Mouse (Mus musculus) cerebral cortex, adult 2 months (tissue): Measurements from ENCODE around the gene Msi1.

Experiments
- WGBS: fragments of 180-500 bp; shearing (Covaris S2); methylation state at CpG from one replicate; pipeline ENCODE4 v1.1.7; 2018; 5-methylcytosine and 5-hydroxymethylcytosine counted together

Msi1 gene

DNA sequence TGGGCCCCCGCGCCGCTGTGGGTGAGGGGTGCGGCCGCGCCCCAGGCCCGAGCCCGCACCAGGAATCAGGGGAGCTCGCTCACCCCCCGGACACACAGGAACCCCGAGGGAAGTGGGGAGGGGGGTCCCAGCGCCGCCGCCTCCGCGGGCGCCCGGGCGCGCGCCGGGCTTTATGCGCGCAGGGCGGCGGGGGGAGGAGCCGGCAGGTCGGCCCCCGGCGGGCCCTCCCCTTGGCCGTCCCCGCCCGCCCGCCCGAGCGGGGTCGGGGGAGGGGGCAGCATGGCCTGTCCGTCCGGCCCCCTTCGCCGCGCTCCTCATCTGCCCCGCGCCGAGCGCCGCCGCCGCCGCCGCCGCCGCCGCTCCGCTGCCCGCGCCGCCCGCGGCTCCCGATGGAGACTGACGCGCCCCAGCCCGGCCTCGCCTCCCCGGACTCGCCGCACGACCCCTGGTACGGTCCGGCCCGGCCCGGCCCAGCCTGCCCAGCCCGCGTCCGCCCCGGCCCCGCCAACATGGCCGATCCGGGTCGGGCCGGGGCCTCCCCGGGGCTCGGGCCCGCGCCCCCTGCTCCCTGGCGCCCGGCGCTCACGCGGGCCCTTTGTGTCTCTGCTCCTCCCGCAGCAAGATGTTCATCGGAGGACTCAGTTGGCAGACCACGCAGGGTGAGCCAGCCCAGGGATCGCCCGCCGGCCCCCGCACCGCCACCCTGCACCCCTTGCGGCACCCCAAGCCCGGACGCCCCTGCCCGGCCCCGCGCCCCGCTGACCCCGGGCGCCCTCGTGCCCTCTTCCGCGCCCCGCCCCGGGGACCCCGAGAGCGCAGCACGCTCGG lies at the start of gene Msi1:
TSS of gene Msi1 (plus strand) at position 241 of the 828 bp plus-strand sequence.
- WGBS = under 1% methylated on average over 91 of the region's 117 CpGs

DNA sequence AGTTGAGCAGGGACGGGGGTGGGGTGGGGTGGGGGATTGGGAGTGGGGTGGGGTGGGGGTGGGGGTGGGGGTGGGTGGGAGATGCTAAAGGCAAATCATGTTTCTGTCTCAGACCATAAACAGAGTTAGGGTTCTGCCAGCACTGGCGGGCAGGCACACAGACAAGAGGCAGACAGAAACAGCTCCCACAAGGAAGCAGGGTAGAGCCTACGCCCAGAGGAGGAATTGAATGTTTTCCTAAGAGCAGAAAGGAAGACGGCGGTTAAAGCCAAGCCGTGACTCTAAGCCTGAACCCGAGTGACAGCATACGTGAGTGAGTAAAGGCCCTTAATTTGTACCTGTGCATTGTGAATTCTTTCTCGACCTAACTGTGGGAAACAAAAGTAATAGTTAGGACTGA lies 37.5 kb upstream of the Msi1 start:
- 39% methylated on average over 9 of the region's 9 CpGs for WGBS

DNA sequence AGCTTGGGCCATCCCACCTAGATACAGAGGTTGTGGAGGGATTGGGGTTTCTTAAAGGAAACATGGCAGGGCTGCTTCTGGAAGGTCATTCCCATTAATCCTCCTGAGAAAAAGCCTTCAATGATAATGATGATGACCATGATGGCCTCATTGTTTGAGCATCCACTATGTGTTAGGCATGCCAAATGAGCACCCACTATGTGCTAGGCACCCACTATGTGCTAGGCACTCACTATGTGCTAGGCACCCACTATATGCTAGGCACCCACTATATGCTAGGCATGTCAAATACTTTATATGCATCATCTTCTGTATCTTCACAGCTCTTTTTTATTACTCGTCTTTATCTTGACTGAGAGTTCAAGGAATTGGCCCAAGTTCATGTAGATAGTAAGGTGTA lies 36.4 kb upstream of the Msi1 start:
- 80% methylated on average over 1 of the region's 1 CpGs for WGBS

DNA sequence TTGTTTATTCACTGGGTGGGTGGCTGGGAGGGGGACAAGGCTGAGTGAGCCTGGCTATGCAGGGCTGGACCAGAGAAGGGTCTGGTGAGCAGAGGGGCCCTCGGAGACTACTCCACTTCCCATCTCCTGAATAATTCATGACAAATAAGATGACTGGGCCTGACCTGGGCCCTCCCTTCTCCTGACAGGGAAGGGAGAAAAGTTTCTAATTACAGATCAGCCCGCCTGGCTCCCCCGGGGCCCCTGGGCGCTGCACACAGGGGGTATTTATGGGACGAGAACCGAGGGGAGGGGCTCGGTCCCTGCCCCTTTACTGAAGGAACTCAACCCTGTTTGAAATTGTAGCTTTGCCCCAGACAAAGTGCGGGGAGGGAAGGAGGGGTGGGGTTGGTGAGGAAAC lies 35.2 kb upstream of the Msi1 start:
- 36% methylated on average over 8 of the region's 8 CpGs for WGBS

DNA sequence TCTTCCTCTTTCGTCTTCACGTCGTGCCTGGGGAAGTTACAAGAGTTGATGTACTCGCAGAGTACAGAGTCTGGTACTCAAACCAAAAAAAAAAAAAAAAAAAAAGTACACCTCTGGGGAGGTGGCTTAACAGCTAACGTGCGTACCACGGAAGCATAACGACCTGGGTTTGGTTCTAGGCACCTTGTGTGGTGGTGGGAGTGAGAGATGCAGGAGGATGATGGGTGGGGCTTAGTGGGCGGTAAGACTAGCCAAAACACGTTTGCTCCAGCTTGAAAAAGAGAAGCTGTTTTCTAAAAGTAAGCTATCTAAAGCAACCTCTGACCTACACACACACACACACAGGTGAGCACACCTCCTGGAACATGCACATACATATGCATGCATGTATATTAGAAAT lies 34.6 kb upstream of the Msi1 start:
- 52% methylated on average over 10 of the region's 10 CpGs for WGBS

DNA sequence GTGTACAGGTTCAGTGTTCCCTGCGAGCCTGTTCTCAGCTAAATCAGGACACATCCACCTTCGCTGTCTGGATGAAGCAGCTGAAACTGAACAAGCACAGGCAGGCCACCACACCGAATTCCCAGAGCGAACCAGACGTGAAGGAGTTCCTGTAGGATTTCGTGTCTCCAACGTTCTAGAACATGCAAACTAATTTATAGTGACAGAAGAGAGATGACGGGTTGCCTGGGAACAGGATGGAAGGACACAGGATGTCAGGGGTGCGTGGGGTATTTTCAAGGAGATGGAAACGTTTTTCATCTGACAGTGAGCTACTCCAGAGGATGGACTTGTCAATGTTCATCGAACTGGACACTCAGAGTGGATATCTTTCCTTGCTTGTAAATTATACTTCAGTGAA lies 32.7 kb upstream of the Msi1 start:
- WGBS = 71% methylated on average over 11 of the region's 11 CpGs

DNA sequence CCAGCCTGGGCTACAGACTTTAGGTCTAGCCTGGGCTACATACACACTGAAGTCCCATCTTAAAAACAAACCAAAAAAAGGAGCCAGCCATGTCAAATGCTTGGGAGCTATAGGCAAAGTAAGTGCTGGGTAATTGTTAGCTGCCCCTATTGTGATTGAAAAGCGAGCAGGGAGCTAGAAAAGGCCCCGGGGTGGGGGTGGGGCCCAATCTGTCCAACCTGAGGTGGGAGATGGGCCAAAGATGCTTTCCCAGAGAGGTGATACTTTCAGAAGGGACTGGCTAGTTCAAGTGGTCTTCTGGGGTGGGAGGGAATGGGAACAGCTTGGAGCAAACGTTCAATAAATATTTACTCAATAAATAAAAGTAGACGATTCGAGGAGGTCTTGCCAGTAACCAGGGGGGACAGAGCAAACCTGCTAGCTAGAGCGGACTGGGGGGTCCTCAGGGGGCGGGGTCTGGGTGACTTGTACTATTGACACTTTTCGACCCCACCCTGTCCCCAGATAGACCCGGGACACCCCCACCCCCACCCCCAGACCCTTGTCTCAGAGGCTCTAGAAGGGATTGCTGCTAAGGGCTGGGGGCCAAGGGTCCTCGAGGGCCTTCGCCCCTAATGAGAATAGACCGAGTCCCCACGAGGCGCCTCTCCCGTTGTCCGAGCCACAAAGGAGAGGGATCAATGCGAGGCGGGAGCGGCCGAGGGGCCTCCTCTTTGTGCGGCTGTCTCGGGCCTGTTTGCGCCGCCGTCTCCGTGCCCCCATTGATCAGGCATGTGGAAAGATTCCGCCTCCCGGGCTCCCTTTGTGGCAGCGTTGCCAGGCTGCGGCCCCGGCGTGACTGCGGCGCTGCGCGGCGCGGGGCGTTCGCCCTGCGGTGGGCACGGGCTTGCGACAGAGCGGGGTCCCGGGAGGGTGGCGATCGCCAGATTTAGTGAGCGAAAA lies 31.3 kb upstream of the Msi1 start:
- 6% methylated on average over 48 of the region's 48 CpGs for WGBS

DNA sequence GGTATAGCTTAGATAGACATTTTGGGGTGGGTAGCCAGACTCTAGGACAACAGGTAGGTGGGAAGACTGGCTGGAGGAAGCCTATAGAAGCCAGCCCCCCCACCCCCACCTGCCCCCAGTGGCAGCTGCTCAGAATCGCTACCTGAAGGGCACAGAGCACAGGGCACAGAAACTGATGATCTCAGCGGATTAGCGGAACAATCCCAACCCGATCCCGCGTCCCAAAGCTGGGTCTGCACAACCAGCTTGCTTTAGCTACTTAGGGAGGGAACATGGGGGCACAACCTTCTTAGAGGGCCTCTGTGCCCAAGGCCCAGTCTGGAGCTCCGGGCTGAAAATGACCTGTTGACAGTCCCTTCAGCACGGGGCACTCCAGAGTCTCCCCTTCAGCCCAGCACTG lies 27.3 kb upstream of the Msi1 start:
- 88% methylated on average over 8 of the region's 8 CpGs for WGBS

DNA sequence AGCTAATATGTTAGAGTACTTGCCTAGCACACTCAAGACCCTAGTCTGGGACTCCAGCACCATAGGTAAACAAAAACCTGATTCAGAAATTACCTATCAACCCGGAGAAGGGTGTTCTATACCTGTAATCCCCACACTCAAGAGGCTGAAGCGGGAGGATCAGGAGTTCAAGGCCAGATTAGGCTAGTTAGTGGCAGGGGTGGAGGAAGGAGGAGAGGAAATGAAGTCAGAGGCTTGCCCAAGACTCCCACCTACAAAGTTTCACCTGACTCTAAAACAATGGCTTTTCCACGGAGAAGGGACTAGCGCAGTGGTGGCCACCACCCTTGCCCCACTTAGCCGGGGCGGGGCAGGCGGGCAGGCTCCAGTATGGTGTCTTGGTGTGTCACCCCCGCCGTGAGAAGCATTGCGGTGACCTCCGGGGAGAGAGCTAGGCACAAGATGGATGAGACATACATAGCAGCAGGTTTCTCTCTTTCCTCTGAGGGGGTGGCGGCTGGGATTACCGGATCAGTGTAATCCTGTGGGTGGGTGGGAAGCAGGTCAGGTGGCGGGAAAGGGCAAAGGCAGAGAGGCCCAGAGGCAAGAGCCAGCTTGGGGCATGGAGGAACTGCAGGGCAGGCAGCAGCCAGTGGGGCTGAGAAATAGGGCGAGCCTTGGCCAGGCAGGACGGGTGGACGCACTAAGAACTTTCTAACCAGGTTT lies 25.8 kb upstream of the Msi1 start:
- WGBS = 21% methylated on average over 17 of the region's 17 CpGs

DNA sequence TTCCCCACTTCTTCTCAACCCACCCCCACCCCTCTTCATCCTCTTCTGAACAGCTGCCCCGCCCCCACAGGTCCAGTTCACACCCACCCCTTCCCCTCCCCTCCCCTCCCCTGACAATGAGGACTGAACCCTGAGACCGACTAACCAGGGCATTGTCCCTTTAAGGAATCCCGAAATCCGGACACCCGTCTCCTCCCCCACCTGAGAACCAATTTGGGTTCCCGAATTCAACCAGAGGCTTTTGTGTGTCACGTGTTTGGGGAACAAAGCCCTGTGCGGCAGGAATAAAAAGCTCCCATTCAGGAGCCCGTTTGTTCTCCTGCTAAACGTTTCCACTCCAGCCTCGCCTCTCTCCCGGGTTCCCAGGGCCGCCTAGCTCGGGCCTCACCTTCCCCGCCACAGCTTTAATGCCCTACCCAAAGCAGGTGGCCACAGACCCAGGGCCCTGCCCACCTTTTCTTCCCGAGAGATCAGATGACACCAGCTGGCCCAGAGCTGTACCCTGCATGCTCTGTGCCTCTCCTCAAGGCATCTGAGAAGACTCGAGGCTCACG lies 25.1 kb upstream of the Msi1 start:
- 9% methylated on average over 18 of the region's 18 CpGs for WGBS

DNA sequence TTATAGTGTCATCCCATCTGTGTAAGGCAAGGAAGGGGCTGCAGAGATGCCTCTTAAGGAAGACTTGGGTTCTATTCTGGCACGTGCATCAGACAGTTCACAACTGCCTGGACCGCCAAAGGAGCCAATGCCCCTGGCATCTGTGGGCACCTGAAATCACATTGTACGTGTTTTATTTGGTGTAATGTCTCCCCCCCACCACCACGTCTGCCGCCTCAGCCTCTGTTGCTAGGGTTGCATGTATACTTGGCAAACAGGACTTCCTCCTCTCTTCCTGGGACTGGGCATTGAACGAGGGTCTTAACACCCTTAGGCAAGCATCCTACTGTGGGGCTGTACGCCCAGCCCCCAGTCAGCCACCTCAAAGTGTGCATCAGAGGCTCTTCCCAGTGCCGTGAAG lies 24.2 kb upstream of the Msi1 start:
- WGBS = 78% methylated on average over 8 of the region's 8 CpGs

DNA sequence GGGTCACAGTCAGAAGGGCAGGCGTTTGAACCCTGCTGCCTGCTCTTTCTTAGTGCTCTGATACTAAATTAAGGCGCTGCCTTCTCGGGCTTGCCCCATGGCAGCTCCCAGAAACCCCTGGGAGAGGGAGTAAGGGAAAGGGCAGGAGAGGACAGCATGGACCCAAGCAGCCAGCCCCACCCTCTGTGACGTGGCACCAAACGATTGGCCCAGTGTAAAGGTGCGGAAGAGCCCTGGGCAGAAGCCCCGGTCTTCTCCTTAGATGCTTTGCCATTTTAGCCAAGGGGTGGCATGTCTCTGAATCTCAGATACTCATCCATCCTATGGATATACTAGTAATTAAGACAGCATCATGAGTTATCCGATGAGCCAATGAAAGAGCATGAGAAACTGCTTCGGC lies 21.3 kb upstream of the Msi1 start:
- WGBS = 55% methylated on average over 9 of the region's 9 CpGs

DNA sequence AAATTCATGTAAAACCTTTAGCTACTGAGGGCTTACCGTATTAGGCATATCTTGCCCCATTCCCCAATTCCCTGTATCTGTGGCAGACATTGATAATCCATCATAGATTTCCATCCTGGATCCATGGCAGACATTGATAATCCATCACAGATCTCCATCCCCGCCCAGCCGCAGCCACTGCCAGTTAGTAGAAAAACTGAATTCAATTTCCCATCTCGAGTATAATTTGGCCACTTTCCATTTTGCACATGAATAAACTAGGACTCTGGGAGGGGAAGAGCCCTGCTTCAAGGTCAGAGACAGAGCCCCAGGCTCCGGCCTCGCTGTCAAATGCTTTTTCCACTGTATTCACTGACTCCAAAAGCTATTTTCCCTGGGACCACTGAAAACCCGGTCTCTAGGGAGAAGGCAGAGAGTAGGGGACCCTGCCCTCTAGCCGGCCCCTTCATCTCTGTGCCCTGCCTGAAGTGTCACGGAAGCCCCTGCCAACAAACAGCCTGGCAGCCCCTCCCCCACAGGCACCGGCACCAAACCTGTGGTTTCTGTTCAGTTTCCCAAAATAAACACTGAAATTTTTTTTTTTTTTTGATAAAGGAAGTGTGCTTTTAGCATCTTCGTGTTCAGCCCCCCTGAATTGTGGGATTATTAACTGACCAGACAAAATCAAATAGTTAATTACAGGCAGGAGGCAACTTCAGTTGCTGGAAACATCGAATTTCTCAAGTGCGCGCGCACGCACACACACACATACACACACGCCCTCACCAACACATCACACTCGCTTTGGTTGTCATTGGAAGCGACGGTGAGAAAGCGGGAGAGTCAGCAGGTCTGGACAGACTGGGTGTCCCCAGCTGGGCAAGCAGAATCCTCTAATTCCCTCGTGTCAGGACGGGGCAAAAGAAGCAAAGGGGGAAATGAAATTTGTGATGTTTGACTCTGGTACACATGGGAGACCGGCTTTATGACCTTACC lies 14.0 kb upstream of the Msi1 start:
- 50% methylated on average over 24 of the region's 24 CpGs for WGBS

DNA sequence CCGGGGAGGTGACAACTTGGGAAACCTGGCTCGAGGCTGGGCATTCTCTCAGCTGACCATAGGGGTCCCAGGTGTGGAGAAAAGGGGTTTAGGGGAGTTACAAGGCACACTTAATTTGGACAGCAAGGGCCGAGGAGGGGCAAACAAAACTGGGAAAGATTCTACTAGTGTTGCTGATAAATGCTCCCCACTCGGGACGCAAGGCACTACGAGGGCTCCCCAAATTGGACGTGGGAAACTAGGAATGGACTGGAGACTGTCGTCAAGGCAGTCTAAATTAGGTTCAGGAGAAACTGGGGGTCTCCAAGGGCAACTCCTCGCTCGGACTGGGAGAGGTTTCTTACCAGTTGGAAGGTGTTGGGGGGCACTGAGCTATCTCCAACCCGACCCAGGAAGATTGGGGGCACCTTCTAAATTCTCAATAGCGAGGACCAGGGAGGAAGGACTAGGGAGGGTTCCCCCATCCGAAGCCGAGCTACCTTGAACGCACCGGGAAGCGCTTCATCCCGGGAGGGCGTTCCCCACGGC lies 504 bp upstream of the Msi1 start:
- 4% methylated on average over 20 of the region's 20 CpGs for WGBS

DNA sequence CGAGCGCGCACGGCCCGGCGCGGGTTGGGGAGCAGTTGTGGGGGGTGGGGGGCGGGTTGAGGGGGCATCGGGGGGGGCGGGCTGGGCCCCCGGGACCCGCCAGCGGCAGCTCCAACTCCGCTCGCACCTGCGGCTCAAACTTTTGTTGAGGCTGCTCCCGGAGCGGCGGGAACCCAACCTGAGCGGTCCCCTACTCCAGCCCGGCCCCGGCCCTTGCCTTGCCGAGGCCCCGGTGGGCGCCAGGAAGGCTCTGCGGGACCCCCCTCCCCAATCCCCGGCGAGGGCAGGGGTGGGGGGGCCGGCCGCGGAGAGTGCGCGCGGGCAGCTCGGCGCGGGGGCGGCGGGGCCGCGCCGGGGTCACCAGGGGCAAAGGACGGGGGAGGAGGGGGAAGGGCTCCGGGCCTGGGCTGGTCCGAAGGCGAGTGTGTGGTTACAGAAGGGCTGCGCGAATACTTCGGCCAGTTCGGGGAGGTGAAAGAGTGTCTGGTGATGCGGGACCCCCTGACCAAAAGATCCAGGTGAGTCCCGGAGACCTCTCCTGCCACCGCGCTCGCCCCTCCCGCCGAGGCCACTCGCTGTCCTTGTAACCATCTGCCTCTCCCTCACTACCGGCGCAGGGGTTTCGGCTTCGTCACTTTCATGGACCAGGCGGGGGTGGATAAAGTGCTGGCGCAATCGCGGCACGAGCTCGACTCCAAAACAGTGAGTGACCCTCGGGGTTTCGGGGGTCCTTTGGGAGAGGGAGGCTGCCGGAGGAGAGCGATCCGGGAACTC lies 975 bp downstream of the Msi1 start:
- 2% methylated on average over 58 of the region's 73 CpGs for WGBS

DNA sequence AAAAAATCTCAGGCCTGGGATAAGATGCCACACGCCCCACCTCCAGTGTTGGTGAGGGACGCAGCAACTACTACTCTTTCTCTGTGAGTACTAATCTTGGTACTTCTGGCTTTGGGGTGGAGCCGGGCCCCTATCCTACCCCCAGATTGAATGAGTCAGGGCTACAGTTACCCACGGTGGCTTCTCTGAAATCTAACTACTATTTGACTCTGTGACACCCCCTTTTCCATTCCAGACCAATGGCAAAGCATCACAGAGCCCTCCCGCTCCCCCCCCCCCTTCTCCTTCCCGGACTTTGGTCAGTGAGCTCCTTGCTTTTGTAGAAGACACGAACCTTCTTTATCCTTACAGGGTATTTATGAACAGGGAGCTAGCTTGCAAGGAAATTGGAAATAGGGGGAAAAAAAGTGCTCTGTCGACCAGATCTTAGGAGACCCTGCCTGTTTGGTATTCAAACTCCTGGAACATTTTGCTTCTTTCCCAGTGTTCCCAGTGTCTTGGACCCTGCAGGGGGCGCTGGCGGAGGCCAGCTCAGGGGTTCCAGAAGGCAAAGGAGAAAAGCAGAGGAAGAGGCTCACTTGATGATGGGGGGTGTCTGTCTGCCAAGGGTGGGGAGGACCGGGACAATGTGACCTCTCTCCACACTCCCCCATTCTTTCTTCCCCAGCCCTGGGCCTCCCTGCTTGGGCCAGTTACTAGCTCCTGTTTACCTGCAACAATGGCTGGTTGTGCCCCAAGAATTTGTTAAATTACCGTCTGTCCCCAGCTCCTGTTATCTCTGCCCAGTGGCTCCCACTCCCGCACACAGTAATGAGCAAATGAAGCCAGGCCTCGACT lies 1.9 kb downstream of the Msi1 start:
- WGBS = 28% methylated on average over 14 of the region's 14 CpGs

DNA sequence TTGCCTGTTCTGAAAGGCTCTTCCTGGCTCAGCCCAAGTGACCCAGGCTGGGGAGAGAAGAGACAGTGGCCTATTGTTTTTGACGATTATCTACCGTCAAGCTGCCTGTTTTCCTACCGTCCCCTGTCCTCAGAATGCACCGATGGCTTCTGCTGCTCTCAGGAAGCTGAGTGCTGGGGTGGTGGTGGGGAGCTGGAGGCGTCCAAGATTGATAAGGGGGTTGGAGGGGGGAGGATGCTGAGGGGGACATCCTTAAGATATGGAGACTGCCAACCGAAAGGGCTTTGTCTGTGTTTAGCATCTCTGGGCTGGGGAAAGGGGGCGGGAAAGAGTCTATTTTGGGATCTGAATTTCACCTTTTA lies 2.5 kb downstream of the Msi1 start:
- 30% methylated on average over 7 of the region's 7 CpGs for WGBS

DNA sequence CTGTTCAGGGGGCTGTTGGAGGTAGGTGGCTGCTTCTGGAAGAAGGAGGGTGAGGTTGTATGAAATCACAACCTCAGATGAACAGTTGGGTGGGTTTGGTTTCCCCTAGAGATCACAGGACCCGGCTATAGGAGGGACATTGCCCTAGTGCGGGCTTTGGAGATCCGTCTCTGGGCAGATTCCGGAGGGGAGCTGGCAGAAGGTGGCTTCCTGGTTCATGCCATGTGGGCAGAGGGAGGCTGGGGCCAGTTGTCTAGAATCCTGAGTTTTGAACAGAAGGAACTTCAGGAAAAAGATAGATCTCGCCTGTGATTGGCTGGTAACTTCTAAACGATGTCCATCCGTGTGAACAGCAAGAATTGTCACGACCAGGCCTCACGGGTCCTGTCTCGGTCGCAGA lies 3.0 kb downstream of the Msi1 start:
- 72% methylated on average over 11 of the region's 11 CpGs for WGBS

DNA sequence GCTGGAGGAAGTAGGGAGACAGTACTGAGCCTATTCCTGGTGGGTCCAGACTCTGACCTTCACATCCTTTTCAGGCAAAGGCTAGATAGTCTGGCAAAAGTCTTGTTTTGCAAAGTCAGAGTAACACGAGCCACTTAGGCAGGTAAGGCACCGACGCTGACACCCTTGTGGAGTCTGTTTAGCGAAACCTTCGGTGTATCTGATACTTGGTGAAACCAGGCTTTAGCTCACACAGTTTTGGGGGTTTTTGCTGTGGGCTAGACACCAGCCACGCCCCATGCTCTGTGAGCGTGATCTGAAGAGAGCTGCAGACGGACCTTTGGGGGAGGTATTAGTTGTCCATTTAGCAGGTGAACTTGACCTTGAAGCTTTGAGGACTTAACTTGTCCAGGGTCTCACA lies 3.8 kb downstream of the Msi1 start:
- WGBS = 86% methylated on average over 8 of the region's 8 CpGs
